Mouse (Mus musculus): ENCODE measurements around the gene Chl1.

Gene Chl1

GRCm38 (mm10) chr6:103795241-103795640 is 284.9 kb downstream of the Chl1 start:
- DNase-seq (ENCODE audit: low read depth), result no peak
